Mouse (Mus musculus) lung, adult 2 months (tissue): ENCODE results near the gene Prap1. TPM values are rescaled to one million over a fixed set of nuclear protein-coding genes. Genes with fewer than 3 reads are reported as not detected.

ENCODE experiments used
- DNase-seq: peaks from one replicate; pipeline ENCODE4 v3.0.0; 2022
- H3K4me1 ChIP-seq: fragments of 200-500 bp; 2 replicates; pipeline ENCODE4 v1.6.1; 2011; ENCODE audit warnings: low read length; ENCODE audit not compliant: control insufficient read depth, insufficient read depth
- H3K4me3 ChIP-seq: fragments of 200-500 bp; replicated peaks from 2 replicates; pipeline ENCODE3; 2011; ENCODE audit warnings: low read depth, mild to moderate bottlenecking, control low read depth, low read length; ENCODE audit errors: extremely low read depth
- CTCF ChIP-seq: fragments of 200-500 bp; IDR thresholded peaks from 2 replicates; pipeline ENCODE4 v1.5.1; 2011; ENCODE audit warnings: mild to moderate bottlenecking, low read length, control low read depth; ENCODE audit not compliant: insufficient read depth
- POLR2A ChIP-seq: fragments of 200-500 bp; IDR thresholded peaks from 2 replicates; pipeline ENCODE4 v1.6.1; 2011; ENCODE audit warnings: low read depth, mild to moderate bottlenecking, control low read depth, low read length, borderline replicate concordance; ENCODE audit errors: extremely low read depth
- WGBS: fragments of 180-500 bp; shearing (Covaris S2); methylation state at CpG from one replicate; pipeline ENCODE4 v1.1.7; 2018; 5-methylcytosine and 5-hydroxymethylcytosine counted together
- polyA plus RNA-seq: library from polyadenylated mRNA; depleted of rRNA; stranded (reverse); fragments of >200 nt; gene quantifications from 2 replicates; pipeline ENCODE4 v1.2.3, GENCODE M21; 2012

Prap1 gene
- polyA plus RNA-seq, 1 experiment: not detected

GRCm38 (mm10) chr7:140101993-140102860 is 9.0 kb downstream of the Prap1 start, which contains the start of gene Fuom:
Gene Fuom, minus strand, starts transcription at chr7:140102441.
- Histone ChIP-seq H3K4me3 (peak within 1 kb of the TSS; percentile 59), H3K4me1 (no peaks in the 10 kb centered on the region)
- WGBS: under 1% methylated on average over 30 of the region's 30 CpGs
- TF ChIP-seq CTCF (no peak), POLR2A (peak; percentile 56; the same call in 1 of the 2 replicates)
- DNase-seq: peak; percentile 81

- WGBS: 73% methylated on average over 4 of the region's 4 CpGs
- TF ChIP-seq CTCF: no peak
- TF ChIP-seq POLR2A: no peak
Measured at GRCm38 (mm10) chr7:140104009-140104408, 10.8 kb downstream of the Prap1 start.

GRCm38 (mm10) chr7:140111943-140112342 is 18.7 kb downstream of the Prap1 start:
- no peak for TF ChIP-seq CTCF
- TF ChIP-seq POLR2A: no peak
- WGBS: 55% methylated on average over 3 of the region's 3 CpGs
- no peak for DNase-seq
- Histone ChIP-seq H3K4me1 (no peaks in the 10 kb centered on the region), H3K4me3 (no peak overlapping the region)

More at GRCm38 (mm10) chr7:140104009-140104408, 10.8 kb downstream of the Prap1 start:
- Histone ChIP-seq H3K4me1 (no peaks in the 10 kb centered on the region), H3K4me3 (no peak overlapping the region)
- DNase-seq: no peak

GRCm38 (mm10) chr7:140115583-140116328 is 22.6 kb downstream of the Prap1 start, which contains the start of gene Paox:
Gene Paox, plus strand, starts transcription at chr7:140115799.
- no peak for TF ChIP-seq POLR2A
- no peak for TF ChIP-seq CTCF
- peak; percentile 51 for DNase-seq
- Histone ChIP-seq H3K4me3 (peak within 1 kb of the TSS; percentile 85), H3K4me1 (no peaks in the 10 kb centered on the region)
- WGBS: 2% methylated on average over 23 of the region's 23 CpGs

GRCm38 (mm10) chr7:140116329-140117054 is 23.3 kb downstream of the Prap1 start, which contains the start of gene Echs1:
Gene Echs1, minus strand, starts transcription at chr7:140116476.
- peak; percentile 90 for DNase-seq
- 4% methylated on average over 28 of the region's 28 CpGs for WGBS
- Histone ChIP-seq H3K4me3 (peak within 1 kb of the TSS; percentile 85), H3K4me1 (no peaks in the 10 kb centered on the region)
- TF ChIP-seq CTCF (no peak), POLR2A (peak; percentile 83; the same call in 1 of the 2 replicates)

- 86% methylated on average over 2 of the region's 2 CpGs for WGBS
- Histone ChIP-seq H3K4me3 (no peak overlapping the region), H3K4me1 (no peaks in the 10 kb centered on the region)
- TF ChIP-seq POLR2A (no peak), CTCF (no peak)
- DNase-seq: no peak
Measured at GRCm38 (mm10) chr7:140120484-140120883, 27.3 kb downstream of the Prap1 start.

- DNase-seq: no peak
- TF ChIP-seq POLR2A (no peak), CTCF (no peak)
- WGBS: 65% methylated on average over 13 of the region's 13 CpGs
- Histone ChIP-seq H3K4me1 (no peaks in the 10 kb centered on the region; the same call in 1 of the 2 replicates), H3K4me3 (no peak overlapping the region)
Measured at GRCm38 (mm10) chr7:140121338-140121910, 28.2 kb downstream of the Prap1 start.

- no peak overlapping the region for H3K4me3 ChIP-seq
- TF ChIP-seq CTCF (no peak), POLR2A (no peak)
- WGBS: 29% methylated on average over 4 of the region's 4 CpGs
- peaks cover 4% of the 10 kb centered on the region for H3K4me1 ChIP-seq
- no peak for DNase-seq
Measured at GRCm38 (mm10) chr7:140122765-140123164, 29.6 kb downstream of the Prap1 start.

GRCm38 (mm10) chr7:140124382-140124781 is 31.2 kb downstream of the Prap1 start:
- H3K4me3 ChIP-seq: no peak overlapping the region
- no peak for DNase-seq
- TF ChIP-seq CTCF (no peak), POLR2A (no peak)
- H3K4me1 ChIP-seq: peaks cover 4% of the 10 kb centered on the region
- 82% methylated on average over 1 of the region's 1 CpGs for WGBS
